Mouse (Mus musculus): ENCODE measurements around the gene 1700017B05Rik.
A peak's percentile ranks its signal among the peaks of the same experiment; 100 is the strongest.
"Not testable (repeated sequence)": the region's sequence is repeated elsewhere in the genome, so short reads cannot be mapped to it uniquely, and the experiment has no call there.

The 1700017B05Rik gene

GRCm38 (mm10) chr9:57244106-57244685 is 18.2 kb downstream of the 1700017B05Rik start:
- DNase-seq: no peak

- DNase-seq: no peak
These were observed 19.5 kb downstream of the 1700017B05Rik start for GRCm38 (mm10) chr9:57242916-57243315.

- no peak for DNase-seq
These were observed 21.3 kb downstream of the 1700017B05Rik start for GRCm38 (mm10) chr9:57241111-57241510.

DNA sequence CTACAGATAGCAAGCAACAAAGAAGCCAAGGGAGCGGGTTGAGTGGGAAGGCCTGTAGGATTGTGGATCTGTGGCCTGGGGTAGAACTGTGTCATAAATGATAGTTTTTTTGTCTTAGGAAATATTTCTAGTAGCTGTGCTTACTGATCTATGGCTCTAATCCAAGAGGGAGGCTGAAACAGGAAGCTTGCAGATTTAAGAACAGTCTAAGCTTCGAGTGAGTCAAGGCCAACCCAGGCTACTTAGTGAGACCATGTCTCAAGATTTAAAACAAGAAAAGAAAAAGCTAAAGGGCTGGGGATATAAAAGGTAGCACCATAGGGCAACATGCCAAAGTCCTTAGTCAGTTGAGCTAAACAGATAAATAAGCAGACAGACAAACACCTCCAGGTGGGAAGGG is 24.2 kb downstream of the 1700017B05Rik start:
- no peak for DNase-seq

- DNase-seq: no peak
These were observed 24.7 kb downstream of the 1700017B05Rik start for GRCm38 (mm10) chr9:57237705-57238104.

DNA sequence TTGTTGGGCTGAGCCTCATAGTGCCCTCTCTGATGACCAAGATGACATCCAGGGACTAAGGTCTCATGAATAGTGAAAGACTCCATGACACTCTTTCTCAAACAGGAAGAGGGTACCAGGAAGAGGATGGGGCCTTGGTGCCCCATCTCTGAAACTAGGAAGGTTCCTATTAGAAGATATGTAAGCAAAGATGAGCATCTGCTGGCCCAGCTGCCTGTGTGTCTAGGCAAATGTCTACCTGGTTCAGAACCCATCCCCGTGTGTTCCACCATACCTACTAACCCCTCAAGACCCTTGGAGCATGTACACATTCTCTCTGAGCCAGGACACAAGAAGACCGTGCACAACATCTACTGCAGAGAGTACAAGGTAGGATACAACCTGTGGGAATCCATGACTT is 26.2 kb downstream of the 1700017B05Rik start, which contains the start of gene Trcg1:
Gene Trcg1 (plus strand): TSS at position 301 of the 400 bp plus-strand sequence.
- no peak for DNase-seq

DNA sequence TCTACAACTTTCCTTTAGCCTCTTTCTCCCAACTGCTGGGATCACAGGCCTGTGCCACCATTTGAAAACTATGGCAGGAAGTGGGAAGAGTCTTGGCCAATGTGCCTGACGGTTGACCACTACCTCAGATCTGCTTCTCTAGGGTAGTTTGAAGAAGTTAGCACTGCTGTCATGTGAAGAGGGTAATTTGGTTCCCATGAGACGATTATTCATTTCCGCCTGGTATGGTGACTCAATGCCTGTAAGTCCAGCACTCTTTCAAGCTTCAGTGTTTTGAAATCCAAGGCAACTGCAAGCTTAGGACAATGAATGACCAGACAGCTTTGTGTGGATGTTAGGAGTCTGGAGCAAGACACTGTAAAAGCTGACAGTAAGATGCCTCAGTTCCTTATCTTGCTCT is 28.6 kb downstream of the 1700017B05Rik start:
- DNase-seq: no peak

DNA sequence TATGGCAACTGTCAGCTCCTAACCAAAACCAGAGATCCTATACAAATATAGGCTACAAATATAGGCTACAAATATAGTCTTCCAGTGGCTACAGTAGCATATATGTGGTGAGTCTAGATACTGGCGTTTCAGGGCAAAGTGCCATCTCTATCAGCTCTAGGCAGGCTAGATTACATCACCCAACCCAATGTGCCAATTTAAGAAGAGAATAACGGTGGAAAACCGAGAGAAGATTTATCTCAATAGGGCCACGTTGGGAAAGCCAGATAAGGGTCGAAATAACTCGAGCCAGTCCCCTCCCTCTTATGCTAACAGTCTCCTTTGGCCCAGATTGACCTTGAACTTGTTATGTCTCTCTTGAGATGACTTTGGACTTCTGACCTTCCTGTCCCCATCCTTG is 29.3 kb downstream of the 1700017B05Rik start:
- DNase-seq: no peak

DNA sequence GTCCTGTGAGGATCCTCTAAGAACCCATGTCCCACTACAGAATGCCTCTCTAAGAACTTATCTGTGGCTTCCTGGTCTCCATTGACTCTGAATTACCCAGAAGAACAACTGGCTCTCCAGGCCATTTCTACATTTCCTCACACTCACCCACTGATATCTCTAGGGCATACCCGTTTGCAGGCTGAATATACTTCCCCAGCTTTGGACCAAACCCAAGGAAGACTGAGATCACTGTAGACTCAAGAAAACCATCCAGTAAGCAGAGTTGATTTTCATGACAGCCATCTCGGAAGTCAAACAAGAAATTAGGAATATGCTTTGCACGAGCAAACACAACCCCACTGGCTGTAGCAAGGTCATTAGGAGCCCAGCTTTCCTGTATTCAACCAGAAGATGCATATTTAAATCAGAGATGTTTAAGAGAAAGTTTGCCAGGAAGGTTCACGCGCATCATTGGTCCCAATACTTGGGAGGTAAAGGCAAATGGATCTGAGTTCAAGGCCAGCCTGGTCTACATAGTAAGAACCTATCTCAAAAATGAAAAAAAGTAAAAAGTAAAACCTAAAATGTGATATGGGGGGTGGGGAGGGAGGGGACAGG is 30.0 kb downstream of the 1700017B05Rik start:
- no peak for DNase-seq

GRCm38 (mm10) chr9:57231536-57232255 is 30.7 kb downstream of the 1700017B05Rik start:
- DNase-seq: no peak

DNA sequence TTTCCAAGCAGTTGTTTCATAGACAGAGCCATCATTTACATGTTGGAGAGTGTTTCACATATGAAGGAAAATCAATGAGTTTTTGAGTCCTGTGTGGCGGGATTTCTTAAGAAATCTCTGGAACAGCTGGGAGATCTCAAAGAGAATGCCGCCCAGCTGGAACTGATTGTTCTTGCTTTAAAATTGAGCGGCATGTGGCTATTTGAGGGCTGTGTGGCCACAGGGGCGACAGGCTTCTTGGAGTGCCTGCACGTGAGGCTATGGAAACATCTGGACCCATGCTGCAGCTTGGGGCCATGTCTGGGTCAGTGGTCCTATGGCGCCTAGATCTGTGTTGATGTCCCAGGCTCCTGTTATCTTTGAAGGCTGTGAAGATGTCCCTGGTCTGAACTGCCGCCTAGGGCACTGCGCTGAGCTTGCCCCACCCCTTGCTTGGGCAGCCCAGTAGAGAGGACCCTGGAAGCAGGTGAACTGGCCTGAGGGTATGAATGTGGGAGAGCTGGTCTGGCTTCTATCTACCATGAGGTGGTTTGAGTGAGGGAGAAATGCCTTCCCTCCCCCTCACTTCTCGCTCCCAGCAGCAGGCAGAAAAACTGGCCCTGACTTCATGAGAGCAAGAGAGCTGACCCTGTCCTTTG is 32.1 kb downstream of the 1700017B05Rik start:
- DNase-seq: peak; percentile 54

DNA sequence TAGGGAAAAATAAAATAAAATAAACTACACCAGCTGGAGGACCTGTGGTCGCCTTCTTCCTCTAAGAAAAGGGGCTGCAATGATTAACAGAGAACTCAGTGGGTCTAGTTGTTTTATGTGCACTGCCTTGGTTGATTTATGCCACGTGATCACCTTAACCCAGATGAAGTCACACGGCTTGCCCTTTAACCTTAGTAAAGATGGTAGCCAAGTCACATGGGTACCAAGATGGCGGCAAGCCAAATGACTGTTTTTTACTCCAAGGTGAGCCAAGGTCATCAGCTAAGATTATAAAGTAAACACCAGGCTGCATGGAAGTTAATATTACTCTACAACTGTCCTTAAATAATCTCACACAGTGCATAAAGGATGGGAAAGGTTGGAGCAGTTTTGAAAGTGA is 32.7 kb downstream of the 1700017B05Rik start:
- peak; percentile 19 for DNase-seq

- DNase-seq: no peak
These were observed 34.2 kb downstream of the 1700017B05Rik start for GRCm38 (mm10) chr9:57228186-57228585.

GRCm38 (mm10) chr9:57227203-57227602 is 35.2 kb downstream of the 1700017B05Rik start:
- no peak for DNase-seq

DNA sequence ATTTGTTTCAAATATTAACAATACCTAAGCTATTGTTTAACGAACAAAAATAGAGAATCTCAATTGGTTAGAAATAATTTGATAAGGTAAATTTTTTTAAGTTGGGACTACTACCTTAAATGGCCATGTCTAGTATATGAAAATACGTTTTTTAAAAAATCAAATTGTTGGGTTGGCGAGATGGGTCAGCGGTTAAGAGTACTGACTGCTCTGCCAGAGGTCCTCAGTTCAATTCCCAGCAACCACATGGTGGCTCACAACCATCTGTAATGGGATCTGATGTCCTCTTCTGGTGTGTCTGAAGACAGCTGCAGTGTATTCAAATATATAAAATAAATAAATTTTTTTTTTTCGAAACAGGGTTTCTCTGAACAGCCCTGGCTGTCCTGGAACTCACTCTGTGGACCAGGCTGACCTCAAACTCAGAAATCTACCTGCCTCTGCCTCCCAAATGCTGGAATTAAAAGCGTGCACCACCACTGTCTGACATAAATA is 35.7 kb downstream of the 1700017B05Rik start:
- DNase-seq: not testable (repeated sequence)

- no peak for DNase-seq
These were observed 36.4 kb downstream of the 1700017B05Rik start for GRCm38 (mm10) chr9:57225780-57226627.

DNA sequence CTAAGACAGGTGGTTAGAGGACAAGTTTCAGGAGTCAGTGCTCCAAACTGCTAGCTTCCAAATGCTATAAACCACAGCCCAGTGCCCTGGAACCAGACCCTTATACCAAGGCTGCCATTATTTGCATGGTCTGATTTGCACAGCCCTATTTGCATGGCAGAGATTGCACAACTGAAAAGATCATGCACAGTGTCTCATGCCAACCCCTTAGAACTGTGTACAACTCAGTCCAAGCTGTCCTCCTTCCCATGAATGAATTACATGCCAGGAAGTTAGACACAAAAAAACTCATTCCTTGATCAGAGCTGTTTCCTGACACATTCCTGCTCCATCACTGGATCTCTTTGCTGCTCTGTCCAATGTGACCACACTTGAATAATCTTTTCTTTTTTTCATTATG is 39.1 kb downstream of the 1700017B05Rik start:
- DNase-seq: no peak

GRCm38 (mm10) chr9:57220356-57220755 is 42.1 kb downstream of the 1700017B05Rik start:
- peak; percentile 60 for DNase-seq

GRCm38 (mm10) chr9:57219511-57219910 is 42.9 kb downstream of the 1700017B05Rik start:
- no peak for DNase-seq

DNA sequence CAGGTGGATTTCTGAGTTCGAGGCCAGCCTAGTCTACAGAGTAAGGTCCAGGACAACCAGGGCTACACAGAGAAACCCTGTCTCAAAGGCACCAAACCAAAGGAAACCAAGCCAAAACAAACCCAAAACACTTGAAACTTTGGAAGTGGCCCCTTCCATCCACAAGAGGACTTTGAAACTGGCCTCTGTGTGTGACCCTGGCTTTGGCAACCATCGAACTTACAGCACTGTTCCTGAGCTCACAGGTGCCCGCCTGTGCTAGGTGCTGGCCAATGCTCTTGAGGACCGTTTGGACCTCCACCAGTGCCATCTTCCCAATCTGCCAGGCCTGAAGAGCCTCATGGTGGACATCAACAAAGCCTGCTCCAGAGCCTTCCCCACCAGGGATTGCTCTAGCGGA is 43.6 kb downstream of the 1700017B05Rik start:
- no peak for DNase-seq

DNA sequence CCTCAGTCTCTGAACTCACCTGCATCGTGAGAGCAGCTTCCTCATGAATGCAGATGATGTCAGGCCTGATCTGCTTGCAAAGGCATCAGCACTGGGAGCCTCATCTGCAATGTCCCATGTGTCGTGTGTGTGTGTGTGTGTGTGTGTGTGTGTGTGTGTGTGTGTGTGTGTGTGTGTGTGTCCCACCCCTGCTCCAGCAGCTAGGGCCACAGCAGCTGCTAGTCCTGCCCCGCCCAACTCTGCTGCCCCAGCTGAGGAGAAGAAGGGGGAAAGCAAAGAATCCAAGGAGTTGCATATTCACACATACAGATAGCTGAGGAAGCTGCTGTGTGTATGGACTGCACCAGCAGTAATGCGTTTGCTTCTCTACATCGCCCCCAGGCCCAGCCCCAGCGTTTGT is 45.2 kb downstream of the 1700017B05Rik start:
- no peak for DNase-seq

DNA sequence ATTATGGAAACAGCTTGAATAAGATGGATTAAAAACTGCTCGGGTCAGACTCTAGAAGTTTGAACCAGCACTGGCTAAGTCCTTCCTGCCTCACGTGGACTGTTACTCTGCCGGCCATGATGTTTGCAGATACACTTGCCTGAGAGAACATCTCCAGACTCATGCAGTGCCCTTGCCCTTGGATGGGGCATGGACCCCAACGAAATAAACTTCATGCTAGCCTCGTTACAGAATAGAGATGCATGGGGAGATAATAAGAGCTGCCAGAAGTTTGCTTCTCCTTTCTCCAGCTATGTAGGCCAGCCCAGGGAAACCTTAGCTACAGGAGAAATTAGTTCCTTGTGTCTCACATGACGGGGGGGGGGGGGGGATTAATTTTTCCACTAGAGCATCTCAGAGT is 47.9 kb downstream of the 1700017B05Rik start:
- DNase-seq: no peak
